ENCODE assay signal across 21 mouse cellular contexts in genomic region chr1:186405693-186406092, GRCm38 (mm10).
A peak's percentile ranks its signal among the peaks of the same experiment; 100 is the strongest.
DNase-seq lines count a peak whose midpoint lies in the region; ATAC-seq and TF ChIP-seq lines count a peak whose summit lies in the region.
"Had no signal": no experiment of that assay in that cellular context is flagged by ENCODE, and none has a peak within 500 bp of the region (broad histone marks: within the 10 kb centered on the region; RNA-seq: fewer than 3 reads in every experiment).

No protein-coding gene starts in this region.

- H3K79me2 ChIP-seq in myocyte (ENCODE audit: control insufficient read depth, insufficient read depth) = no peaks in the 10 kb centered on the region

- H3ac ChIP-seq in myocyte (ENCODE audit: control insufficient read depth, insufficient read length) = no peak overlapping the region

- ATAC-seq in megakaryocyte, adult 5-6 weeks (ENCODE audit: poor library complexity, severe bottlenecking) = no peak
- ATAC-seq: activated CD4-positive, CD25-positive, alpha-beta regulatory T cell, adult 4 months; forebrain, embryonic 13.5 days; forebrain, embryonic 15.5 days; forebrain, postnatal 0 days; Patski had no signal

- peak; percentile 10 for DNase-seq in embryo, embryonic 11 days
- no peak for DNase-seq in embryo, embryonic 10 days (ENCODE audit: low spot score)
- no peak for DNase-seq in heart, embryonic 10.5 days (ENCODE audit: low spot score)
- DNase-seq in heart, postnatal 14 days = no peak
- DNase-seq in 3T3-L1 (ENCODE audit: low read depth, low spot score) = peak; percentile 13
- DNase-seq: adrenal gland, adult 8-10 months; adrenal gland, postnatal 14 days; adrenal gland, postnatal 36 days; cerebellum, adult 11-12 months; cerebellum, adult 2 months; cerebellum, adult 9-10 months; cerebellum, postnatal 25 days; forebrain, postnatal 0 days had no signal

- H3K4me2 ChIP-seq in myocyte (ENCODE audit: low read depth) = no peak overlapping the region
- H3K4me2 ChIP-seq: embryonic facial prominence, embryonic 12.5 days; forebrain, embryonic 13.5 days; forebrain, embryonic 15.5 days had no signal

- no peaks in the 10 kb centered on the region for H3K9me3 ChIP-seq in heart, embryonic 10.5 days
- H3K9me3 ChIP-seq: embryonic facial prominence, embryonic 10.5 days; embryonic facial prominence, embryonic 12.5 days; forebrain, embryonic 13.5 days; forebrain, embryonic 15.5 days had no signal

- peaks cover 11% of the 10 kb centered on the region; the same call in 1 of the 2 replicates for H3K27me3 ChIP-seq in heart, embryonic 10.5 days (ENCODE audit: insufficient read depth, poor library complexity, severe bottlenecking)
- H3K27me3 ChIP-seq in myocyte (ENCODE audit: control insufficient read depth, insufficient read depth, insufficient read length) = no peaks in the 10 kb centered on the region
- H3K27me3 ChIP-seq: embryonic facial prominence, embryonic 12.5 days; forebrain, embryonic 13.5 days; forebrain, embryonic 15.5 days; Patski had no signal

- no peaks in the 10 kb centered on the region for H3K36me3 ChIP-seq in heart, embryonic 10.5 days
- H3K36me3 ChIP-seq in myocyte (ENCODE audit: control insufficient read depth, insufficient read depth) = no peaks in the 10 kb centered on the region
- H3K36me3 ChIP-seq: embryonic facial prominence, embryonic 10.5 days; embryonic facial prominence, embryonic 12.5 days; forebrain, embryonic 15.5 days had no signal

- 0 out of 2 replicates have a peak overlapping the region, but pooled peaks have one; percentile 11 for H3K27ac ChIP-seq in heart, embryonic 10.5 days
- H3K27ac ChIP-seq: embryonic facial prominence, embryonic 10.5 days; embryonic facial prominence, embryonic 12.5 days; forebrain, embryonic 13.5 days; forebrain, embryonic 15.5 days had no signal

- peaks cover 39% of the 10 kb centered on the region for H3K4me1 ChIP-seq in heart, embryonic 10.5 days

- no peak overlapping the region for H3K4me3 ChIP-seq in heart, embryonic 10.5 days
- no peak overlapping the region for H3K4me3 ChIP-seq in myocyte
- H3K4me3 ChIP-seq: embryonic facial prominence, embryonic 10.5 days; embryonic facial prominence, embryonic 12.5 days; forebrain, embryonic 13.5 days; forebrain, embryonic 15.5 days had no signal

- TF ChIP-seq POLR2A in myocyte (IDR thresholded peaks at IDR 0.05; ENCODE audit: insufficient read length, low read depth) = no peak

- intact Hi-C loops in heart, postnatal 14 days (cut with DNase I) = loop anchor here (5.0 kb wide), 1 partner anchor 138 kb away; no protein-coding TSS in a partner anchor

- WGBS in heart, embryonic 10.5 days = 42% methylated on average over 5 of the region's 5 CpGs

TF ChIP-seq in myocyte, 11 proteins besides CTCF, POLR2A, EP300 and RAD21:
- TF ChIP-seq SRF (IDR thresholded peaks at IDR 0.05; ENCODE audit: control insufficient read depth, insufficient read length, low read depth) = no peak
- TF ChIP-seq MYOG (IDR thresholded peaks at IDR 0.05; ENCODE audit: control insufficient read depth in 1 of 3, insufficient read depth in 1 of 3, insufficient read length in 2 of 3, low read depth in 2 of 3) = peak in 2 of 3 experiments; percentile 47 to 89
- no peak for TF ChIP-seq REST (IDR thresholded peaks at IDR 0.05; ENCODE audit: insufficient read depth, insufficient read length)
- TF ChIP-seq E2F4 (IDR thresholded peaks at IDR 0.05; ENCODE audit: insufficient read depth) = no peak
- no peak for TF ChIP-seq MAX (IDR thresholded peaks at IDR 0.05; ENCODE audit: low read depth)
- TF ChIP-seq MYOD1 (IDR thresholded peaks at IDR 0.05; ENCODE audit: control insufficient read depth in 1 of 3, insufficient read length in 2 of 3, low read depth in 2 of 3) = peak in 2 of 3 experiments; percentile 73 to 74
- TF ChIP-seq CEBPB (IDR thresholded peaks at IDR 0.05; ENCODE audit: insufficient read depth, poor library complexity, severe bottlenecking) = no peak

Comparison
In these comparisons a context has a peak if more than half of its experiments do, and no peak if none do; other contexts are left out.
1. DNase-seq: peak in embryo, embryonic 11 days (single experiment) and 3T3-L1 (single experiment); none in embryo, embryonic 10 days (single experiment), heart, embryonic 10.5 days (single experiment) and heart, postnatal 14 days (0 of 2).